Mouse (Mus musculus) olfactory bulb, adult 2 months (tissue): Measurements from ENCODE around the gene Rcan3. TPM values are rescaled to one million over a fixed set of nuclear protein-coding genes. Genes with fewer than 3 reads are reported as not detected.
A peak's percentile ranks its signal among the peaks of the same experiment; 100 is the strongest.

Source experiments
- H3K27ac ChIP-seq: fragments of 200-500 bp; 2 replicates; pipeline ENCODE4 v1.5.1; 2012; ENCODE audit warnings: low read depth, low read length; ENCODE audit not compliant: insufficient read depth
- H3K4me1 ChIP-seq: fragments of 200-500 bp; 2 replicates; pipeline ENCODE4 v1.6.1; 2012; ENCODE audit warnings: low read length; ENCODE audit not compliant: control insufficient read depth, insufficient read depth
- H3K4me3 ChIP-seq: fragments of 200-500 bp; 2 replicates; pipeline ENCODE4 v1.5.1; 2012; ENCODE audit warnings: mild to moderate bottlenecking, low read depth, low read length, moderate library complexity; ENCODE audit not compliant: insufficient read depth
- CTCF ChIP-seq: fragments of 200-500 bp; IDR thresholded peaks from 2 replicates; pipeline ENCODE4 v1.5.1; 2012; ENCODE audit warnings: low read depth, mild to moderate bottlenecking, low read length, moderate library complexity; ENCODE audit not compliant: insufficient read depth
- POLR2A ChIP-seq: fragments of 200-500 bp; IDR thresholded peaks from 2 replicates; pipeline ENCODE4 v1.6.1; 2012; ENCODE audit warnings: mild to moderate bottlenecking, low read depth, low read length, moderate library complexity; ENCODE audit not compliant: insufficient read depth
- WGBS: fragments of 180-500 bp; shearing (Covaris S2); methylation state at CpG from one replicate; pipeline ENCODE4 v1.1.7; 2018; 5-methylcytosine and 5-hydroxymethylcytosine counted together
- polyA plus RNA-seq: library from polyadenylated mRNA; stranded (reverse); fragments of >200 nt; gene quantifications from 2 replicates; pipeline ENCODE4 v1.2.4, GENCODE M21; 2012; ENCODE audit warnings: low replicate concordance; ENCODE audit not compliant: missing spikeins, insufficient read depth, insufficient read length

Rcan3 gene
- polyA plus RNA-seq, 1 experiment = not detected

GRCm38 (mm10) chr4:135439904-135440522 is 6.4 kb upstream of the Rcan3 start:
- no peak overlapping the region for H3K27ac ChIP-seq
- 59% methylated on average over 9 of the region's 9 CpGs for WGBS
- no peak overlapping the region for H3K4me3 ChIP-seq
- no peak for TF ChIP-seq POLR2A
- 0 out of 2 replicates have a peak, but pooled peaks have one; percentile 18 for TF ChIP-seq CTCF
- H3K4me1 ChIP-seq = peaks cover 3% of the 10 kb centered on the region; the same call in 1 of the 2 replicates

DNA sequence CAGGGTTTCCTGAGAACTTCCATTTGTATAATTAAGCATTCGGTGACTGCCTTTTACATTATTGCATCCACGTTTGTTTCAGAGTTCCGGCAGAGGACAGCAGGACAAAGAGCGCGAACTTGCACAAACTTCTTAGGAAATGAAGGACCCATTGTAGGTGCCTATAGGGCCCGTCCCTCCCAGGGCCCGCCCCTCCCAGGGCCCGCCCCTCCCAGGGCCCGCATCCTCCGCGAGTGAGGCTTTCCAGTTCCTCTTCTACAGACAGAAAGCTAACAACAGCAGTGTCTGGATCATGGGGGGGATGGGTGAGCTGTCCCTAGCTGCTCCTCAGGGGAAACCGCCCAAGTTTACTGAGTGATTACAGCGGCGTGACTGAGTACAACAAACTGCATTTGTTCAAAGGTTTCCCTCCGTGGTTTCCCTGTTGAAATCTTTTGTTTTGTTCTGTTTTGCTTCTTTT is 5.6 kb upstream of the Rcan3 start:
- Histone ChIP-seq H3K4me1 (peaks cover 7% of the 10 kb centered on the region), H3K27ac (no peak overlapping the region), H3K4me3 (no peak overlapping the region)
- 7% methylated on average over 15 of the region's 15 CpGs for WGBS
- TF ChIP-seq CTCF = no peak
- TF ChIP-seq POLR2A = no peak

DNA sequence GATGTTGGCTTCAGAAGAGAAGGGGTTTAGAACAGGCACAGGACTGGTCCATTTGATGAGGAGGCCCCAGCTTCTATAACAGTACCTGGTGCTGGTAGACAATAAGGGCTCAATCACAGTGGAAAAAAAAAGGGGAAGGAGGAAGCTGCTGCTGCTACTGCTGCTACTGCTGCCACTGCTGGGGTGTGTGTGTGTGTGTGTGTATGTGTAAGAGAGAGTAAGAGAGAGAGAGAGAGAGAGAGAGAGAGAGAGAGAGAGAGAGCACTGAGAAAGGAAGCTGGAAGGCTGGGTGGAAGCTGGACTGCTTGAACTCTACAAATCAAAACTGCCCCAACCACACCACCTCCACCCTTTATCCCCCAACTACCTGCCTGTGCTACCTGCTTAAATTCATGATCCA is 4.3 kb upstream of the Rcan3 start:
- Histone ChIP-seq H3K27ac (no peak overlapping the region), H3K4me3 (no peak overlapping the region), H3K4me1 (peaks cover 13% of the 10 kb centered on the region)
- TF ChIP-seq POLR2A (no peak), CTCF (no peak)

- no peak overlapping the region for H3K4me3 ChIP-seq
- TF ChIP-seq POLR2A (no peak), CTCF (no peak)
- peaks cover 14% of the 10 kb centered on the region for H3K4me1 ChIP-seq
- no peak overlapping the region for H3K27ac ChIP-seq
- 67% methylated on average over 13 of the region's 13 CpGs for WGBS
These were observed 2.6 kb upstream of the Rcan3 start for GRCm38 (mm10) chr4:135436291-135436690.

GRCm38 (mm10) chr4:135434395-135434789 is 739 bp upstream of the Rcan3 start:
- TF ChIP-seq CTCF = no peak
- TF ChIP-seq POLR2A = no peak
- H3K27ac ChIP-seq = peak overlapping the region; percentile 46; the same call in 1 of the 2 replicates
- 16% methylated on average over 11 of the region's 11 CpGs for WGBS
- H3K4me3 ChIP-seq = peak overlapping the region; percentile 100
- peaks cover 13% of the 10 kb centered on the region for H3K4me1 ChIP-seq

- WGBS = 13% methylated on average over 10 of the region's 10 CpGs
These were observed 589 bp downstream of the Rcan3 start for GRCm38 (mm10) chr4:135433086-135433442.

DNA sequence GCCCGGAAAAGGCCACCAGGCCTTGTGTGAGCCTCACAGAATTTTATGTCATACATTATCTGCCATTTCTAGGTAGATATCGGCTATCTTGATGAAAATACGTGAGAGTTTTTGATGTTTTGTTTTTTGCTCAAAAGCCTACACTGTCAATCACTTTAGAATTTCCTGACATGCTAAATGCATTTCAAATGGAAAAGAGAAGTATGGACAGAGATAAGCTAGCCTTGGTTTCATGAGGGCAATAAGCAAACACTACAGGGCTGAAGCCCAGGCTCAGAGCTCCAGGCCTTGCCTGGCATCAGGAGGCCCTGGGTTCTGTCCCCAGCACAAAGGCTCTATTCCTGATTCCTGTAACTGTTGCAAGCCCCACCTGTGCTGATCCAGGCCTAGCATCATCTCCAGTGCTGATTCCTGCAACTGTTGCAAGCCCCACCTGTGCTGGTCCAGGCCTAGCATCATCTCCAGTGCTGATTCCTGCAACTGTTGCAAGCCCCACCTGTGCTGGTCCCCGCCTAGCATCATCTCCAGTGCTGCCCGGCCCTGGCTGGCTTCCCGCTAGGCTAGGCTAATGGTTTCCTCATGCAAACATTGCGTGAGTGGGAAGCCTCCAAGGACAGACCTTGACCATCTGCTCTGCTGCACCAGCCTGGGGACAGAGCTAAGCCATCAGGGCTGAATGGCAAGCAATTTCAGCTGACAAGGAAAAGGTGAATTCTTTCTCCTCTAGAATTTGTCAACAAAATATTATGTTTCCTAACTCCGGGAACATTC is 3.5 kb downstream of the Rcan3 start:
- no peak overlapping the region for H3K4me3 ChIP-seq
- no peak overlapping the region for H3K27ac ChIP-seq
- 91% methylated on average over 8 of the region's 8 CpGs for WGBS
- peaks cover 13% of the 10 kb centered on the region for H3K4me1 ChIP-seq
- no peak for TF ChIP-seq CTCF
- no peak for TF ChIP-seq POLR2A

More at GRCm38 (mm10) chr4:135433086-135433442, 589 bp downstream of the Rcan3 start:
- H3K27ac ChIP-seq = 0 out of 2 replicates have a peak overlapping the region, but pooled peaks have one; percentile 60
- H3K4me3 ChIP-seq = peak overlapping the region; percentile 100
- H3K4me1 ChIP-seq = peaks cover 11% of the 10 kb centered on the region
- TF ChIP-seq POLR2A = no peak
- no peak for TF ChIP-seq CTCF

DNA sequence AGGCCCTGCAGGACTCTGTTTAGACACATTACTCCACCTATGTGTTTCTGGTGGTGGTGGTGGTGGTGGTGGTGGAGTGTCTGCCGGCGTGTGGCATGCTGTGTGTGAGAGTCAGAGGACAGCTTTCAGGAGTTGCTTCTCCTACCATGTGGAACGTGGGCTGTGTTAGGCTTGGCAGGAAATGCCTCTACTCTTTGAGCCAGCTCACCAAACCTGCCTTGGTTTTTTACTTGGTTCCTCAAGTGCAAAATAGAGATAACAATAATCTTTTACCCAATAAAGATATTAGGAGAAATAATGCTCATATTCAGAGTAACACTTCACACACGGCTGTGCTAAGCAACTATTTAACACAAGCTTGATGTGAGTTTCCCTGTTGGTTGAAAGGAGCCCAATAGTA is 4.3 kb downstream of the Rcan3 start:
- H3K4me3 ChIP-seq = no peak overlapping the region
- WGBS = 89% methylated on average over 4 of the region's 4 CpGs
- H3K4me1 ChIP-seq = peaks cover 10% of the 10 kb centered on the region
- H3K27ac ChIP-seq = no peak overlapping the region
- TF ChIP-seq POLR2A (no peak), CTCF (no peak)

DNA sequence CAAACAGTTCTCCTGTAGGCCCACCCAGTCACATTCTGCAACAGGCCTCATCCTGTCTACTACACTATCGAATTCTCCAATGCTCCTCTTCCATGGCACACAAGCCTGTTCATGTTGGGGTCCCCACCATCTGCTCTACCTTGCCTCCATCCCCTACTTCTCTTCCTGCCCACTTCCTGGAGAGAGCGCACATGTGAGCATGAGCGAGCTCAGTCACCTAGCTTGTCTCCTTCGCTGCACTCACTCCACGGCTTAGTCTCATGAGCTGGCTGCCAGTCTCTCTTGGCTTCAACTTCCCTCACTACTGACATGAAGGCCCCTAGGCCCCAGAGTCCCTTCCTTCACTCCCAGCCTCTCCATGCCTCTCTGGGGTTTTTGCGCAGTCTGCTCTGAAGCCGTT is 7.1 kb downstream of the Rcan3 start:
- Histone ChIP-seq H3K4me1 (peaks cover 2% of the 10 kb centered on the region; the same call in 1 of the 2 replicates), H3K4me3 (no peak overlapping the region), H3K27ac (no peak overlapping the region)
- no peak for TF ChIP-seq POLR2A
- TF ChIP-seq CTCF = no peak
- 92% methylated on average over 7 of the region's 7 CpGs for WGBS
